Mouse (Mus musculus): ENCODE data around the gene Gm27029.
"Not testable (repeated sequence)": the region's sequence is repeated elsewhere in the genome, so short reads cannot be mapped to it uniquely, and the experiment has no call there.

Gm27029 gene

DNA sequence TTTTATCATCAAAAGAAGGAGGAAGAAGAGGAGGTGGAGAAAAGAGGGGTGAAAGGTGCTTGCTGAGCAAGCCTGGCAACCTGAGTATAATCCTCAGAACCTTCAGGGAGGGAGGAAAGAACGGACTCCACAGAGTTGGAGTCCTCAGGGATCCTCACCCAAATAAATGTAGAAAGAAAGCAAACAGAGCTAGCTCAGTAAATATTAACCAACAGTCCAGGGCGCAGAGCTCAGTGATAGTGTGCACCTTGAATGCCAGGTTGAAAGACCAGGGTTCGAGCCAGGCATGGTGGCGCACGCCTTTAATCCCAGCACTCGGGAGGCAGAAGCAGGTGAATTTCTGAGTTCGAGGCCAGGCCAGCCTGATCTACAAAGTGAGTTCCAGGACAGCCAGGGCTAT is 31.0 kb upstream of the Gm27029 start:
- DNase-seq (ENCODE audit: low spot score): no peak

- DNase-seq (ENCODE audit: low spot score): no peak
These were observed 30.1 kb upstream of the Gm27029 start for GRCm38 (mm10) chr11:101454702-101455101.

GRCm38 (mm10) chr11:101452093-101452774 is 27.6 kb upstream of the Gm27029 start:
- no peak for DNase-seq (ENCODE audit: low spot score)

DNA sequence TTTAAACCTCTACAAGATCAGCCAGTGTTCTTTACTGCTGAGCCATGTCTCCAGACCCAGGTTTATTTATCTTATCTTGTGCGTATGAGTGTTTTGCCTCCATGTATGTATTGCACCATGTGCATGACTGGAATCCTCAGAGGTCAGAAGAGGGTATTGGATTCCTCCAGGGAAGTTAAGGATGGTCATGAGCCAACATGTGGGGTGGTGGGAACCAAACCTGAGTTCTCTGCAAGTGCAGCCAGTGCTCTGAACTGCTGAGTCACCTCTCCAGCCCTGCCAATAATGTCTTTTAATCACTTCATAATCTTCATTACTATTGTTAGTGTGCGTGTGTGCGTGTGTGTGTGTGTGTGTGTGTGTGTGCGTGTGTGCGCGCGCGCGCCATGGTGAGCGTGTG is 26.9 kb upstream of the Gm27029 start:
- no peak for DNase-seq (ENCODE audit: low spot score)

GRCm38 (mm10) chr11:101450394-101450793 is 25.8 kb upstream of the Gm27029 start:
- no peak for DNase-seq (ENCODE audit: low spot score)

DNA sequence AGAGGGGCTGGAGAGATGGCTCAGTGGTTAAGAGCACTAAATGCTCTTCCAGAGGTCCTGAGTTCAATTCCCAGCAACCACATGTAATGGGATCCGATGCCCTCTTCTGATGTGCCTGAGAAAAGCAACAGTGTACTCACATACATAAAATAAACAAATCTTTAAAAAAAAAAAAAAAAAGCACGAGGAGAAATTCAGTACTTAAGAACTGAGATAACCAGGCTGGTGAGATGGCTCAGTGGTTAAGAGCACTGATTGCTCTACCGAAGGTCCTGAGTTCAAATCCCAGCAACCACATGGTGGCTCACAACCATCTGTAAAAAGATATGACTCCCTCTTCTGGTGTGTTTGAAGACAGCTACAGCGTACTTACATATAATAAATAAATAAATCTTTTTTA is 25.0 kb upstream of the Gm27029 start:
- not testable (repeated sequence) for DNase-seq (ENCODE audit: low spot score)

DNA sequence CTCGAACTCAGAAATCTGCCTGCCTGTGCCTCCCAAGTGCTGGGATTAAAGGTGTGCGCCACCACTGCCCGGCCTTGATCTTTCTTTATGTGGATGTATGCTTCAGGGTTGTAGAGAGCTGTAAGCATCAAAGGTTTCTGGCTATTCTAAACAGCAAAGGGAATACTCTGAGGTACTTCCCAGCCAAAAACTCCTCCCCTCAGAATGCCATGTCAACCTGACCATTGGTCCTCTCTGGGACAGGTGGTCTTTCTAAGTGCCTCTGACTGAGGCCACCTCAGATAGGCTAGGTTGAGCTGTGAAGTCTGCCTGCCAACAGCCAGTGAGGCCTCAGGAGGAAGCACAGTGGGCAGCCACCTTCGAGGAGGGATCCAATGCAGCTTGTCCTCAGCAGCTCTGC is 24.3 kb upstream of the Gm27029 start:
- no peak for DNase-seq (ENCODE audit: low spot score)

GRCm38 (mm10) chr11:101448274-101448746 is 23.7 kb upstream of the Gm27029 start, which contains the start of gene Ifi35:
Ifi35 (plus strand) TSS chr11:101448407.
- DNase-seq (ENCODE audit: low spot score): no peak

- no peak for DNase-seq (ENCODE audit: low spot score)
These were observed 23.2 kb upstream of the Gm27029 start for GRCm38 (mm10) chr11:101447786-101448185.

- not testable (repeated sequence) for DNase-seq (ENCODE audit: low spot score)
These were observed 22.3 kb upstream of the Gm27029 start for GRCm38 (mm10) chr11:101446860-101447259.

- DNase-seq (ENCODE audit: low spot score): no peak
These were observed 21.7 kb upstream of the Gm27029 start for GRCm38 (mm10) chr11:101446319-101446718.

- no peak for DNase-seq (ENCODE audit: low spot score)
These were observed 18.2 kb upstream of the Gm27029 start for GRCm38 (mm10) chr11:101442760-101443159.

- DNase-seq (ENCODE audit: low spot score): peak; percentile 96
These were observed 17.6 kb upstream of the Gm27029 start, which contains the start of gene Rpl27 for GRCm38 (mm10) chr11:101442127-101442693. Rpl27 (plus strand) TSS chr11:101442298.

DNA sequence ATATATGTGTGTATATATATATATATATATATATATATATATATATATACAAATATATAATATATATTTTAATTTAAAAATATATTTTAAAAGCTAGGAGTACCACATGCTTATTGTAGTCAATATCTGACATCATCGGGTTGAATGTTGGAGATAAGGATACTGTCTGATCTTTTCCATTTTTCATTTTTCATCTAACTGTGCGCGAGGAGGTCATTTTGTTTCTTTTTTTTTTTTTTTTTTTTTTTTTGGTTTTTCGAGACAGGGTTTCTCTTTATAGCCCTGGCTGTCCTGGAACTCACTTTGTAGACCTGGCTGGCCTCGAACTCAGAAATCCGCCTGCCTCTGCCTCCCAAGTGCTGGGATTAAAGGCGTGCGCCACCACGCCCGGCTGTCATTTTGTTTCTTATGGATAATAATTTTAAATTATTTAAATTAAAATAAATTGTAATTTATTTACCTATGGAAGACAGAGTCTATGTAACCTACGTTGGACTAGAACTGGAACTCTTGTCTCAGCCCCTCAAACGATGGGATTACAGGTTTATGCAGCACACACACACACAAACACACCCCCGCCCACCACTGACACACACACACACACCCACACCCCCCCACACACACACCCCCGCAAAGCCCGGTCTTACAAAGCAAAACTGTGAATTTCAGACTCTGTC is 17.0 kb upstream of the Gm27029 start:
- DNase-seq (ENCODE audit: low spot score): not testable (repeated sequence)

GRCm38 (mm10) chr11:101438006-101438405 is 13.4 kb upstream of the Gm27029 start:
- DNase-seq (ENCODE audit: low spot score): not testable (repeated sequence)

DNA sequence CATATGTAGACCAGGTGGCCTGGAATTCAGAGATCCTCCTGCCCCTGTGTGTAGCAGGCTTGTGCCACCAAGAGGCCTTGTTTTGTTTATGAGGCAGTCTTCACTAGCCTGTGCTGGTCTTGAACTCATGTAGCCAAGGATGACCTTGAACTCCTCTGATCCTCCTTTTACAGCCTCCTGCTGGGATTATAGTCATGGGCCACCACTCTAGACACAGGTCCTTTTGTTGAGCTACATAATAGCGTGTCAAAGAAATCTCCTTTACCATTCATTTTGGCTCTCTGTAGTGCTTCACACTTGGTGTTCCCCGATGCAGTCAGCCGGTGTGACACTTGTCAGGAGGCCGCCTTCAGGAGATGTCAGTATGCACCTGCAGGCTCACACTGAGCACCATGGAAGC is 12.3 kb upstream of the Gm27029 start:
- no peak for DNase-seq (ENCODE audit: low spot score)

GRCm38 (mm10) chr11:101435831-101436230 is 11.2 kb upstream of the Gm27029 start:
- no peak for DNase-seq (ENCODE audit: low spot score)

DNA sequence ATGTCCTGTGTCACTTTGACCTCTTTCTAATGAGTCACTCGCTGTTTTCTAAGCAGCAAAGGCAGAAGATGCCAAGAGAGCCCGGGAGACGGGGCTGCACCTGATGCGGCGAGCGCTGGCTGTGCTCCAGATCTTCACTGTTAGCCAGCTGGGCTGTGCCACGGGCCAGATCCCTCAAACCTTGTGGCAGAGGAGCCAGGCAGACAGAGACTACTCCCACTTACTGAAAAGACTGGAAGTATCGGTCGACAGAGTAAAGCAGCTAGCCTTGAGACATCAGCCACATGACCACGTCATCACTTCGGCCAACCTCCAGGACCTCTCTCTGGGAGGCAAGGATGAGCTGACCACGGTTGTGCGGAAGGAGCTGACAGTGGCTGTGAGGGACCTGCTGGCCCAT is 8.8 kb upstream of the Gm27029 start:
- DNase-seq (ENCODE audit: low spot score): no peak

DNA sequence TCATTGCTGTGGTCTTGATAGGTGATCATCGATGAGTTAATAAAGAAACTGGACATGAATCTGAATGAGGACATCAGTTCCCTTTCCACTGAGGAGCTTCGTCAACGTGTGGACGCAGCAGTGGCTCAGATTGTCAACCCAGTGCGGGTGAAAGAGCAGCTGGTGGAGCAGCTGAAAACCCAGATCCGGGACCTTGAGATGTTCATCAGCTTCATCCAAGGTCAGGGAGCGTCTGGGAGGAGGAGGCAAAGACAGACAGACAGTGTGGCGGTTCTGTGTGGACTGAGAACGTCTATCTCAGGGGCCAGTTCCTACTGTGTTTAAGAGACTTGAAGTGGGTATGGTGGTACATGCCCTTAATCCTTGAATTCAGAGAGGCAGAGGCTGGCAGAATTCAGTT is 6.7 kb upstream of the Gm27029 start:
- no peak for DNase-seq (ENCODE audit: low spot score)

GRCm38 (mm10) chr11:101426165-101426564 is 1.6 kb upstream of the Gm27029 start:
- DNase-seq (ENCODE audit: low spot score): no peak

DNA sequence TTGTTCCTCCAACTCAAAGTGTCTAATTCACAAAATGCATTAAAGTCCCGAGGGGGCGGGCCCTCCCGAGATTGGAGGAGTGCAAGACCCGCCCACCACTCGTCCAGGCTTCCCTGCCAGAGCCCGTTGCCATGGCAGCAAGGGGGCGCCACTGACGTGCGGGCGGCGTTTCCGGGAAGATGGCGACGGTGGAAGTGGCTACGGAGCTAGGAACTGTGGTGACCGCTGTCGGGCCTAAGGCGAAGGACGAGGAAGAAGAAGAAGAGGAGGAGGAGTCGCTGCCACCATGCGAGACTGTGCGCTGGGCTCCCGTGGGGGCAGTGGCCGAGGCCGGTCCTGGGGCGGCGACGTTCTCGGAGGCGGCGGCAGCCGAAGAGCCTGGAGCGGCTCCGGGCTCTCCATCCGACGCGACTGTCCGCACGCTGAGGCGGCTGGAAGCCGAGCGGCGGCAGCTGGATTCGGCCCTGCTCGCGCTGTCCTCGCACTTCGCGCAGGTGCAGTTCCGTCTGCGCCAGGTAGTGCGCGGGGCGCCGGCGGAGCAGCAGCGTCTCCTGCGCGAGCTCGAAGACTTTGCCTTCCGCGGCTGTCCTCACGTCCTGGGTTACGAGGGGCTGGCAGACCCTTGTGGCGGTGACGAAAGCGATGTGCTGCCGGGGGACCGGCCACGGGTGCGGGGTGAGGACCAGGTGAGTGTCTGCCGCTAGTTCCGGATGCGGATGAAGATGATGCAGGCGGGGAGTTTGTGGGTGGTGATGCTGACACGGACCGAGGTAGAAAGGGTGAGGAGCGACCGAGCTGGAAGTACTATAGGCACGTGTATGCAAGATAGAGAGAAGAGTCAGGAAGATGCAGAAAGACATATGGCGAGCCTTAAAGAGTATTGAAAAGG is 573 bp upstream of the Gm27029 start, which contains the start of the genes Rundc1 and Ptges3l:
TSS of gene Rundc1 (plus strand) at position 161 of the 889 bp plus-strand sequence.
TSS of gene Ptges3l (minus strand) at position 409 of the 889 bp plus-strand sequence.
- peak; percentile 94 for DNase-seq (ENCODE audit: low spot score)

DNA sequence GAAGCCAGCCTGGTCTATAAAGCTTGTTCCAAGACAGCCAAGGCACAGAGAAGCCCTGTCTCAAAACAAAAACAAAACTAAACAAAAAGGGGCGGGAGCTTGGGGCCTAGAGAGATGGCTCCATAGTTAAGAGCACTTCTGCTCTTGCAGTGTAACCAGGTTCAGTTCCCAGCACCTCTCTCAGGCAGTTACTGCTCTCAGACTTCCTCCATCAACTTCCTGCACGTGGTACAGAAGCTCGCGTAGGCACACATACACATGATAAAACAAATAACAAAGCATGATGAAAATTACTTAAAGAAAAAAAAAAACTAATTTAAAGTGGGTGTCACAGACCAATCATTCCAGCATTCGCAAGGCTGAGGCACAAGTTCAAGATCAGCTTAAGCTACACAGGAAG is 4.4 kb downstream of the Gm27029 start:
- no peak for DNase-seq (ENCODE audit: low spot score)

All from left cerebral cortex, adult 11 months (tissue).